Mouse (Mus musculus) mesoderm, embryonic 11.5 days (tissue): ENCODE results near the gene Npdc1.
A peak's percentile ranks its signal among the peaks of the same experiment; 100 is the strongest.

Experiments used
- DNase-seq: peaks from one replicate; pipeline ENCODE4 v3.0.0-alpha.2; 2012; ENCODE audit warnings: low read depth, low spot score

Gene Npdc1

DNA sequence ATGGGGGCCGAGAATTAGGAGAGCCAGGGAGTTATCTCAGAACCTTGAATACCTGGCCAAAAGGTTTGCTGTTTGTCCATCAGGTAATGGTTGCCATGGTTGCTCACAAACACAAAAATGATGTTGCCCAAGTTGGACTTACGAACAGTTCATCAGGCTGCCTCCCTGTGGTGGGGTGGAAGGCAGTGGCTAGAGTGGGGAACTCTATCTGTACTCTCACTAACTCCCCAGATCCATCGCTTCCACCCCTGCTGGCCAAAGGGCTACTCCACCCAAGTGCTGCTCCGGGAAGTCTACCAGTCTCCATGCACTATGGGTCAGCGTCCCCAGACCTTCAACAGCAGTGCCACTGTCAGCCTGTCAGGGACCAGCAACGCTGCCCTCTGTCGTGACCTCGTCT, at the start of gene Npdc1:
Npdc1 (plus strand) TSS at position 301 of the 400 bp plus-strand sequence.
- DNase-seq, result no peak

DNA sequence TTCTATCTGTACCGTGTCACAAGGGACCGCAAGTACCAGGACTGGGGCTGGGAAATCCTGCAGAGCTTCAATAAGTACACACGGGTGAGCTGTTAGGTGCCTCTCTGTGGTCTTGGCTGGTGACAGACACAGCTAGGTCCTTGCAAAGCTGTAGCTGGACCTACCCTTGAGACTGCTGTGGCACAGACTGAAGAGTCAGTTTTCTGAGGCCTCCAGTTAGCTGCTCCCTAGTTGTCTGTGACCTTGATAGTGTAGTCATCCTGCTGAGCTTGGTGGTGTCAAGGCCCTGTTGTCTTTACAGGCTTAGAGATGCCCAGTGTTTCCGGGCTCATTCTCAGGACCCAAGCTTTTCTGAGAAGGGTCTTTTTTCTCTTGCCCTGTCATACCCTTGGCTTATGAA, 49.7 kb upstream of the Npdc1 start:
- DNase-seq, result no peak

DNA sequence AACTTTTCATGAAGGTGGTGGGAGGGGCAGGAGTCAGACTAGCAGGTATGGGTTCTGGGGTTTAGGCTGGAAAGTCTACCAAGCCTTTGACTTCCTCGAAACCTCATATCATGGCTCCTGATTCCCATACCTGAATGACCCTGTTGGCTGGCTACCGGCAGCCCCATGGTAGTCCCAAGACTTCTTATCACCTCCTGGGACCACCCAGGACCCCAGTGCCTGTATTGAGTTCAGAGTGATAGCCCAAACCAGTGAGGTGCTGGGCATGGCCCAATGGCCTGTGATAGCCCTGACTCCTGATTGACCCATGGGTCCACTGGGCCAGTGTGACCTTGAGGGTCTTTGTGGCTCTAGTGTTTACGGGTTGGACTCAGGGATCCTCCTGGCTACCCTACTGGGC, 48.5 kb upstream of the Npdc1 start:
- DNase-seq, result no peak

DNA sequence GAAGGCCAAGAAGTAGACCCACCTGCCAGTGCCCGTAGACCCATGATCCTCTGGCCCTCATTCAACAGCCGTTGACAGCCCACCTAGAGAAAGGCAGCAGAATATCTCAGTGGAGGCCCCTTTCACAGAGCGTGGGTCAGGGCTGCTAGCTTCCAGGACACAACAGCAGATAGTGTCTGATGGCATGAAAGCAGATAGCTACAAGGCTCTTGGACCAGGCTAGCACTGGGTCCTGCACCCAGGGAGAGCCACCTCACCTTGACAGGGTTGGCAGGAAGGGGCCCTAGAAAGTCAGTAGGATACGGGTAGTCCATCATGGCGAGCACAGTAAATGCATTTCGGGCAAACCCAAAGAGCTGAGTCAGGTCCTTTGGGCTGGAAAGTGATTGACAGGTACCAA, 44.9 kb upstream of the Npdc1 start:
- DNase-seq, result no peak

DNA sequence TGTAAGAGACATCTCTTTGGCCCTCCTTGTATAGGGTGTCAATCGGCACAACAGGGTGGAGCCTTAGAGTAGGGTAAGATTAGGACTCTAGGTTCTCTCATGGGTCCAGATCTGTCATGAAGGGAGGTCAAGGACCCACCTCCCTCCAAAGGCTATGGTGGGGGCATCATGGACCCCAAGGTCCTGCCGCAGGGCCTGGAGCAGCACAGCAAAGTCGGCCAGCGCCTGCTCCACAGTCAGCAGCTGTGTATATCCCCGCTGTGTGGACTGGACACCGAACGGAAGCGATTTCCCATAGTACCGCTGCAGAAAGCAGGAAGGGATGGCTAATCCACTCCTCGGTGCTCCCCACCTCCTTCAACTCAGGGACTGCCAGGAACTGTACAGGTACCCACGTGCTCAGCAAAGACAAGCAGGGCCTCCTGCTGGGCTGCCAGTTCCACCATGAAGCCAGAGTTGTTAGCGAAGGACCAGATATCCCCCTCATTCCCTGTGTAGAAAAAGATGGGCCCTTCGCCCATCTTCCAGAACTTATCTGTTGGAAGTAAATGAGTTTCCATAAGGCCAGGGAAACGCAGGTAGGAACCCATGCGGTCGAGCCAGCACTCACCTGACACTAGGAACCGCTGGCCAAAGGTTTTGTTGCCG, 43.6 kb upstream of the Npdc1 start:
- no peak for DNase-seq

DNA sequence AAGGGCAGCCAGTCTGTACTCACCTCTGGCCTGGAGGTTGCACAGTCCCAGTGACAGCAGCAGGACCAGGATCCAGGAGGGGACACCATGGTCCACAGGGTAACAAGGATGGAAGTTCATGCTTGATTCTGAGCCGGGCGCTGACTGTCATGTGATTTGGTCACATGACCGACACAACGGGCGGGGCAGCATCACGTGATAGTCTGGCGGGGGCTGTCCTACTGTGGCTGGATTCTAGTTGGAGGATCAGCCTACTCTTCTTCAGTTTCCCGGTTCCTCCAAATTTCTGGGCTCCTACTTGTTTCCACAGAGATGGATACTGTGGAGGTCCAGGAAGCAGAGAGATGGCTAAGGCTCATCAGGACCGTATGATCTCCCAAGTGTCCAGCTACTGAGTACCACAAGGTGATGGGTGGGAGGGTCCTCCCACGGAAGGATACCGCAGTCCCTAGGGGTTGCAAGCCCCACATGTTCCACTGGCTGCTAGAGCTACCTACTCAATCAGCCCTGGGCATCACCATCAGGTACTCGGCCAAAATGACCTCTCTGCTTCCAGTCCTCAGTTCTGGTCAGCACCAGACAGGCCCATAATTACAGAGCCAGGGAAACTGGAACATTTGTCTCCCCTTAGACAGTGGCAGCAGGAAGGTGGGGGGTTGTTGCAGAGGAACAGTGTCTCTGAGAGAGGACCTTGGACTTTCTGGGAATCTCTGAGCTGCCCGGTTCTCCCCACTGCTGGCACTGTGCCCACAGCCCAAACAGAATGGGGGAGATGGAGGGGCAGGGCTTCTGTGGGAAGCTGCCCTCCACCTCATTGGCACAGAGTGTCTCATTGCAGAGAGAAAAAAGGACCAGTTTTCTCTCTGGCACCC, 42.7 kb upstream of the Npdc1 start, which contains the start of gene Dpp7:
Dpp7 (minus strand) TSS at position 152 of the 872 bp plus-strand sequence.
- peak; percentile 89 for DNase-seq

DNA sequence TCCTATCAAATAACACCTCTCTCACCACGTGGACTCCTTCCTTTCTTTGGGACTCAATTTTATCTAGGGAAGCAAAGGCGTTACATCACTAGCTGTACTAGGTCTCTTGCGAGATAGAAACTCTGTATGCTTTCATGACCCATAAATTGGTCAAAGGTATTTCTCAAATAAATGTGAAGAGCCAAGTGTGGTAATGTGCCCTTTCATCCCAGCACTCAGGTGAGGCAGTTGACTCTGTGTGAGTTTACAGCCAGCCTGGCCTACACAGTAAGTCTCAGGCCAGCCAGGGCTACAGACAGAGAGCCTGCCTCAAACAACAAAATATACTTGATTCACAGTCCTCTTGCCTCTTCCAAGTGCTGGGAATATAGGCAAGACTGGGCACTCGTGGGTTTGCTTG, 39.3 kb upstream of the Npdc1 start:
- no peak for DNase-seq

DNA sequence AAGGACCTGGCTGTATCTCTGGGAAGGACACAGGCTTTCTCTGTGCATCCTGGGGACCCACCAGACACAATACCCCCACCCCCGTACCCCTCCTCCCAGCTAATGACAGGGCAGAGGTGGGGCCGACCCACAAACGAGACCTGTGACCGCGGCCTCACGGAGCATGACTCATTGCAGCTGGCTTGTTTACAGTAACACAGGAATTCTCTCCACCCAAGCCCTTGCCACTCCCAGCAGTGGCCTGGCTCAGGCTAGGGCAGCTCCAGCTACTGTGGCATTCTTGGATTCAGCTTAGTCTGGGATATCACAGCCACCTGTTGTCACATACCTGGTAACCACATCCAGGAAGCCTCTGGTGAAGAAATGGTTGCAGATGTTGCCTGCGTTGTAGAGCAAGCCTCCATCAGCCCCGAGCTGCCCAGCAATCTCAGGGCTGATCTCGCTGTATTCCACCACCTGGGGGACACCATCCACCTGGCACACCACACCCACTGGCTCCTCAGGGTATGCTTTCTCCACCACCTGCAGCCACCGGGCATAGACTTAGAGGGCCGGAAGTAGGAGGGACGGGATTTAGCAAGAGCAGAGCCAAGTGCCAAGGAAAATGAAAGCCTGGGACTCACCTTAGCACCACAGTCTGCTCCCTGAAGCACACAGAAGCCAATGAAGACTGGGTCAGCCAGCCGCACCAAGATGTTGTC, 35.5 kb upstream of the Npdc1 start:
- no peak for DNase-seq

DNA sequence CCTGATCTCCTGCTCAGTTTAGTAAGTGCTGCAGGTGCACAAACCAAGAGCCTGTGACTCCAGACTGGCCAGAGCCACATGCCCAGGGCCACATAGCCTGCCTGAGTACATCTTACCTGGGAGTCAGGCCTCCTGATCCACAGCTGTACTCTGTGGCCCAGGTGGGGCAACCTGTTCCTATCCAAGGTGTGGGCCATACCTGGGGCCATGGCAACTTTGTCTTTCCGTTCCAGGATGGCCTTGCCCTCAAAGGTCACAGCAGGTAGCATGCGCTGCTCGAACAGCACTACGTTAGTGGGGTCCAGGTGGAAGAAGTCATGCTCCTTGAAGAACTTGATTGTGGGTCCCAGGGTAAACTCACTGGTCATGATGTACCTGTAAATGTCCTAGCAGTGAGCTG, 34.8 kb upstream of the Npdc1 start:
- no peak for DNase-seq

DNA sequence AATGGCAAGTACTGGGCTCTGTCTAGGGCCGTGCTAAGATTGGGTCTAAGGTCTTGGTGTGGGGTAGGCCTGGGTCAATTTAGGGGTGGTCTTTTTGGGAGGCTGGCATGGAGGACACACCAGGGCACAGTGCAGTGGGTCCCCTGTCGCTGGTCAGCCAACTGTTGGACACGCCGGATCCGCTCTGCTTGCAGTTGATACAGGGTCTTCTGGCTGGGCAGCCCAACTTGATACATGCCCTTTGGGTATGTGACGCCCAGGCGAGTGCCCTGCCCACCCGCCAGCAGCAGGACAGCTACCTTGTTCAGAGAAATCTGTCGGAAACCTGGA, 34.4 kb upstream of the Npdc1 start:
- no peak for DNase-seq

DNA sequence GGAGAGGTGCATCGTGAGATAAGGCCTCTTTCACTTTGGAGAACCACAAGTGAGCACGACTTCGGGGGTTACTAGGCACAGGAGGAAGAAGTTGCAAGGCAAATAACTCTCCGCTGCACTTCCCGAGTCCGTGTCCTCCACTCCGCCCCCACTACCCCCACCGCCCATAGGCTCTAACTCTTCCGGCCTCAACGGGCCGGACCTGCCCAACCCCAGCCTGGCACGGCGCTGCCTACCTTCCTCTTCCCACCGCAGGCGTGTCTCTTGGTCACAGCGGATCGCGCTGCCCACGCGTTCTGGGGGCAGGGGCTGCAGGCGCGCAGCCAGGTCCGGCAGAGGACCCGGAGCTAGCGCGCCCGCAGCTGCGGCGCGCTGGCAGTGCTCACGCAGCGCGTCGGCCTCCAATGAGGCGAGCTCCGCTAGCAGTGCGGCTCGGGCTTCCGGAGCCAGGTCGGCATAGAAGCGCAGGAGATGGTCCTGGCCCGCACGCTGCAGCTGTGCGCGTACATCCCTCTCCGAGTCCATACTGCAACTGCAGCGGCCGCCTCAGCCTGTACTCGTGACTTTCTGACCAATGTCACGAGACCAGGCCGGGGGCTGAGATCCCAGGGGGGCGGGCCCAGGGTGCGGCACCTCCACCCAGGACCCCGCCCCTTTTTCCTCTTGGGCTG, 33.9 kb upstream of the Npdc1 start, which contains the start of gene Uap1l1:
Uap1l1 (minus strand) TSS at position 592 of the 671 bp plus-strand sequence.
- DNase-seq, result peak; percentile 66

DNA sequence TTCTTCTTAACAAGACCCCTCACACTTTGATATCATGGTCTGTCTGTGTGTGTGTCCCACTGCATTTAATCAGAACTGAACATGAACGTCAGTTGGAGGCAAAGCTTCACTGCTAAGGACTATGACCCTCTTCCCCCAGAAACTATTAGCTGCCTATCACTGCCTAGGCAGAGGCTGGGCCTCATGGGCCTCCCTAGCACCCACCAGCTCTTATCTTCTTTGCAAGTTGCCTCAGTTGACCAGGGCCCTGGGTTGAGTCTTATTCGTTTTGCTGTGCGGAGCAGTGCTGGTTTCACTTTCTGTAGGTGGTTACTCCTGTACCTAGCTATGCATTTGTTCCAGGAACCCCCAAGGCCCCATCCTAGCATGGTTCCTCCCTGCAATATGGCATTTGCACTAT, 29.2 kb upstream of the Npdc1 start:
- no peak for DNase-seq

DNA sequence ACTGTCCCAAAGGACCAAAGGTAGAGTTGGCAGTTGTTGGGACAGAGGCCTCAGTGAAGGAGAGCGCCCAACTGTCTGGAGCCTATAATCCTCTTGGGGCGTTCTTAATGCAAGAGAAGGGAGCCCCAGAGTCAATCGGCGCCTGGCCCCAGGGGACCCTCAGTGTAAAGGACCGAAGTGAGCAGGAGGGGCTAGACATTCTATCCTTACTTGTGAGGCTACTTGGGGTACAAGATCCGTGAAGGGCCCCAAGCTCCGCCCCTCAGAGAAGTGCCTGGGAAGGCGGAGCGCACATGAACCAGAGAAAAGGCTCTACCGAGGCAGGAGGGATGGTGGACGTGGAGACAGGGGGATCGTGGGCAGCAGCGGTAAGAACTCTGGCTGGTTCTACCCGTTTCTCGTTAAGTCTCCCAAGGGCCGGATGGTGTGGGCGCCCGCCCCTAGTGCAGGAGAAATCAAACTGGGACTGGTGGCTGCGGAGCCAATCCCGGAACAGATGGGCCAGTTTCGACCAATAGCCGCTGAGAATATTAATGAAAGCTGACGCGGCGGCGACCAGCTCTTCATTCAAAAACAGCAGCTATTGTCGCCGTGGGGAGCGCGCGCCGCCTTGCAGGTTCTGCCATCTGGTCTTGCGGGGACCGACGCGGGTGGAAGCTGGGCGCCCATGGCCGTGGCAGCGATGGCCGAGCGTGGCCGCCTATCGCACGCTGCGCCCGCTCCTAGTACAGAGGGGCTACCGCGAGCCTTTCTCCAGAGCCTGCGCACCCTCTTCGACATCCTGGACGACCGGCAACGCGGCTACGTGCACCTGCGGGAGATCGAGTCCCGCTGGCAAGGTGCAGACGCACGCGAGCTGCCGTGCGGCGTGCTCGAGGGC, 27.1 kb upstream of the Npdc1 start, which contains the start of gene Sapcd2:
Sapcd2 (plus strand) TSS at position 558 of the 880 bp plus-strand sequence.
- peak; percentile 93 for DNase-seq

DNA sequence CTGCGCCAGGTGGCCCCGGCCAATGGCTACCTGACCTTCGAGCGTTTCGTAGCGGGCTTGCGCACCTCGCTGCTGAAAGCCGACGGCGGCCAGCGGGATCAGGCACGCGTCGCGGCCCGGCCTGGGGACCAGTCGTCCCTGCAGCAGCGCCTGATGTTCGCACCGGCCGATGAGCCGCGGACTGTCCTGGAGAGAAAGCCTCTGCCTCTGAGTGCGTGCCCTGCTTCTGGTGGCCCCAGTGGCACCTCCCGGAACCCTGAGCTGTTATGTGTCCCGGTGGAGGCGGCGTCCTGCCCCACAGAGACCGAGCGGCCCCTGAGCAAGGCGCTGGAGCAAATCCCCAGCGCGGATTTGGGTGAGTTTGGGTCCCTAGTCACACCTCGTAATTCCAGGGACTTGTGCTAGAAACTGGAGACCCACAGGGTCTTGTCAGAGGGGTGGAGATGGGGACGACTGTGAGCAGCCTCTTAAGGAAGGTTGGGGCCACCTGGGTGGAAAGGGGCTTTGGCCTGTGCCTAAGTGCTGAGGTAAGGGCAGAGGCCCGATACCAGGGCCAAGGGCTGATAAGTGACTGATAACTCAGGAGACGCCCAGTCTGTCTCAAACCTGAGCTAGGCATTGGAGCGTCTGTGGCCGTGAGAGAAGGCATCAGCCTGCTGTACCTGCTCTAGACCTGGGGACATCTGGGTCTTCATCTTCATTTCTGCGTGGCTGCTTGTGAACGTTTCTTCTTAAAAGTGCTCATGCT, 26.3 kb upstream of the Npdc1 start:
- no peak for DNase-seq

DNA sequence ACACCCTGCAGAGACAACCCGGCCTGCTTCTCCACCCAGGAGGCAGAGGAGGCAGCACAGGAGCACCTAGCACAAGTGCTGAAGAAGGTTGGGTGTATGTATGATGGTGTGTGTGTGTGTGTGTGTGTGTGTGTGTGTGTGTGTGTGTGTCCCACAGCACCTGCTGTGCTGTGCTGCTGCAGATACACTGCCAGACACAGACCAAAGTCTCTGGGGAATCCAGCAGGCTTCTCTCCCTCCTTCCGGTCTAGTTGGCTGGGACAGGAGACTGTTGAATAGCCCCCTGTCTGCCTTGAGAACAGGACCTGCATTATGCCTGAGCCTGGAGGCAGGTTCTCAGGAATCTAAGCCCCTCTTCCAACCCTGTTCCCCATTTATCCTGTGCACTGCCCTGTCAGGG, 25.7 kb upstream of the Npdc1 start:
- DNase-seq, result no peak

DNA sequence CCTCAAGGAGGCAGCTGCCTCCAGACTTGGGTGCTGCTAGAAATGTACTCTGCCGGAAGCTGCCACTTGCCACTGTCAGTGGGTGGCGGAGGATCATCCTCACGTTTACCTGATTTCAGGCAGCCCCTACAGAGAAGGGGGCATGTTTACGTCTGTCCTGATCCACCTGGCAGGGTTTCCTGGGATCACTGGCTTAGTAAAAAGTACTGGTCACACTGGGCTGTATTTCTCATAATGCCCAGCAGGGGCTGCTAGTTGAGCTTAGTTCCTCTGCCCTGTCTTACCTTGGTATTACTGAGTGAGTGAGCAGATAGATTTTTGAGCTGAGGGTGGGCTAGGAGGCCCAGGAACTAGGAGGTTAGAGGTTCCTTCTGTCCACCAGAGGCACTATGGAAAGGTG, 22.6 kb upstream of the Npdc1 start:
- DNase-seq, result peak; percentile 49

DNA sequence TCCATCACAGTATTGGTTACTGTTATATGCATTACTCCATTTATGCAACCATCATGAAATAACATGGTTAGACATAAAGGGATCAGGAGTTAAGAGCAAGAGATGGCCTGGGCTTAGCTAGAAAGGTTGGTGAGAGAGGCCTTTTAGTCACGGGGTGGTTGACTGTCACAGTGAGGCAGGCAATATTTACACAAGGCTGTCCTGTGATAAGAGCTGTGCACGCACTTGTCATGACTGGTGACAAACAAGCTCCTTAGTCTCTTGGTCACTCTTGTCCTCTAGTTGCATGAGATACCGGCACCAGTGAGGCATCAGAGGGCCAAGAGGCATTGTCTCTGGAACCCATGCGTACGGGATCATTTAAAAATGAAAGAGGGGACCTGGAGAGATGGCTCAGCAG, 14.7 kb upstream of the Npdc1 start:
- no peak for DNase-seq

DNA sequence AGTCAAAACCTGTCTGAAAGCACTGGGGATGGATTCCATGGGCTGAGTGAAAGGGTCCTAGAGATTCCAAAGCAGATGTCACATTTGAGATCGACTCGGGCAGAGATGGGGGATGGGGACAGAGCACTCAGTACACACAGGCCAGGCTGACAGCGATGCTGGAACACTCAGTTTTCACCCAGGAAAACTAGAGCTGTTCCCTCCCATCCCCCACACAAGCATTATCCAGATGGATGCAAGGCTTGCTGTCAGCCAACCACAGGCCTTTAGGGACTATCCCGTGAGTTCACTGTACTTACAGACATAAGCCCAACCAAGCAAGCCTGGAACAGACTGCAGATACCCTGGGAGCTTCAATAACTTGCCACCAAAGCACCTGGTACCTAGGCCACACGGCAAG, 7.9 kb upstream of the Npdc1 start:
- DNase-seq, result no peak

DNA sequence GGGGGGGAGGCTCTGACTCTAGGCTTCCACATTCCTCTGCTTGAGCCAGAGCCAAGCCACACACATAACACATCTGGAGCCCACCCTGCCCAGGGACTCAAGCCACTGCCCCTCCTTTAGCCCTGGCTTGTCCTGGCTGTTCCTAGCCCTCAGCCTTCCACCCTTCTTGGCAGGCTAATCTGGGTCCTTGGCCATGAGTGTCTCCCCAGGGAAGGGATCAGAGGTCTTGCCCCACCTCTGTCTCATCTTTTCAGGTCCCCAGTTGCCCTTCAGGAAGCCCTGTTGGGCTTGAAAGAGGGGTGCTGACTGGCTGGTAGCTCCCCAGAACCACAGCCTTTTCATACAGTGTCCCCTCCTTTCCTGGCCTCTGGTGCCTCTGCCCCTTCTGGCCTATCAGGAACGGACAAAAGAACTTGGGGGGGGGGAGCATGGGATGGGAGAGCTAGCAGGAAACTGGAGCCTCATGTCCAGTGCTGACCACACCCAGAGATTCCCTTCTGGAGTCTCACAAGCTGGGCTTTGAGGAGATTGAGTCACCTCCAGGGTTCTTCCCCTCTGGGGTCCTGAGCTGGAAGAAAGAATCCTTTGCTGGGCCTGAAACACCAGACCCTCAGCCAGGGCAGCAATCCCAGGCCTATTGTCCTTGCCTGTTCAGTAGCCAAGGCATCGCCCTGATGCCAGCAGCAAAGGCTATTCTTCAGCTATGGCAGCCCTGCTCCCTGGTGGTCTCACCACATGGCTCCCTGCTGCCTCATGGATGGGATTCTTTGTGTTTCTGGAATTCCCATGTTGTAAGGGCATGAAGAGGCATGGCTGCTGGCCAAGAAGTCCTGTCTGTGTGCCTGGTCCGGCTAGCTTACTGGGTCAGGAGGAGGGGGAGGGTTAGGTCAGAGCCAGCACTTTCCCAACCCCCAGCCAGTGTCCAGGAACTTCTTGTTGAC, 4.6 kb upstream of the Npdc1 start:
- no peak for DNase-seq
